Mouse (Mus musculus) intestine, postnatal 0 days (tissue): ENCODE data around the gene B230118H07Rik. TPM values are rescaled to one million over a fixed set of nuclear protein-coding genes. Genes with fewer than 3 reads are reported as not detected.

ENCODE experiments used
- ATAC-seq: fragments of 200-750 bp; cut with Nextera tagmentation; 2 replicates; pipeline ENCODE4 v1.8.0; 2017; ENCODE audit warnings: mild to moderate bottlenecking, moderate TSS enrichment, moderate library complexity
- H3K27ac ChIP-seq: fragments of 300-500 bp; sonication (generic); 2 replicates; pipeline ENCODE4 v1.5.1; 2014; ENCODE audit warnings: mild to moderate bottlenecking, low read depth, low read length, moderate library complexity
- H3K27me3 ChIP-seq: fragments of 300-500 bp; sonication (generic); replicated peaks from 2 replicates; pipeline ENCODE4 v1.6.1; 2014; ENCODE audit warnings: low read length, mixed read lengths; ENCODE audit not compliant: control insufficient read depth, insufficient read depth
- H3K36me3 ChIP-seq: fragments of 300-500 bp; sonication (generic); 2 replicates; pipeline ENCODE4 v1.6.1; 2014; ENCODE audit warnings: mild to moderate bottlenecking, moderate library complexity; ENCODE audit not compliant: control insufficient read depth, insufficient read depth
- H3K4me1 ChIP-seq: fragments of 300-500 bp; sonication (generic); replicated peaks from 2 replicates; pipeline ENCODE4 v1.6.1; 2014; ENCODE audit warnings: antibody characterized with exemption, low read length, mixed read lengths; ENCODE audit not compliant: control insufficient read depth, insufficient read depth
- H3K4me2 ChIP-seq: fragments of 300-500 bp; sonication (generic); replicated peaks from 2 replicates; pipeline ENCODE4 v1.6.1; 2014; ENCODE audit warnings: low read depth, mild to moderate bottlenecking, moderate library complexity
- H3K4me3 ChIP-seq: fragments of 300-500 bp; sonication (generic); 2 replicates; pipeline ENCODE4 v1.5.1; 2014; ENCODE audit warnings: low read depth, low read length
- H3K9ac ChIP-seq: fragments of 300-500 bp; sonication (generic); 2 replicates; pipeline ENCODE4 v1.6.1; 2014; ENCODE audit warnings: mild to moderate bottlenecking, low read depth, low read length
- H3K9me3 ChIP-seq: fragments of 300-500 bp; sonication (generic); 2 replicates; pipeline ENCODE4 v1.6.1; 2016; ENCODE audit warnings: mixed run types; ENCODE audit not compliant: control insufficient read depth
- CTCF ChIP-seq: sonication (generic); IDR thresholded peaks from 2 replicates; pipeline ENCODE4 v1.5.1; 2016; ENCODE audit warnings: low read depth, mild to moderate bottlenecking, control low read depth, antibody characterized with exemption, moderate library complexity
- WGBS: fragments of 180-500 bp; shearing (Covaris S2); extraction: QIAGEN DNeasy Blood & Tissue Kit; methylation state at CpG from one replicate; pipeline ENCODE4 v1.1.7; 2014; 5-methylcytosine and 5-hydroxymethylcytosine counted together
- polyA plus RNA-seq: library from polyadenylated mRNA; unstranded; fragments of >200 nt; fragmentation: Nextera tagmentation; extraction: Ambion mirVana; gene quantifications from 2 replicates; pipeline ENCODE4 v1.2.1, GENCODE M21; 2015

Gene B230118H07Rik
- polyA plus RNA-seq, 1 experiment from 2014 or later, result 33.6 TPM

- H3K9me3 ChIP-seq, result no peaks in the 10 kb centered on the region
- H3K4me3 ChIP-seq, result no peak overlapping the region
- no peaks in the 10 kb centered on the region for H3K36me3 ChIP-seq
- no peaks in the 10 kb centered on the region for H3K4me1 ChIP-seq
- no peak for ATAC-seq
- 60% methylated on average over 2 of the region's 2 CpGs for WGBS
- no peak overlapping the region for H3K27ac ChIP-seq
- H3K9ac ChIP-seq, result no peak overlapping the region
- TF ChIP-seq CTCF, result no peak
- no peaks in the 10 kb centered on the region for H3K27me3 ChIP-seq
- H3K4me2 ChIP-seq, result no peak overlapping the region
Measured at GRCm38 (mm10) chr2:101624011-101624410, 25.3 kb downstream of the B230118H07Rik start.

GRCm38 (mm10) chr2:101623042-101623441 is 26.3 kb downstream of the B230118H07Rik start:
- 84% methylated on average over 2 of the region's 2 CpGs for WGBS
- no peak for ATAC-seq
- no peaks in the 10 kb centered on the region for H3K9me3 ChIP-seq
- H3K36me3 ChIP-seq, result no peaks in the 10 kb centered on the region
- H3K9ac ChIP-seq, result no peak overlapping the region
- no peak for TF ChIP-seq CTCF
- no peaks in the 10 kb centered on the region for H3K27me3 ChIP-seq
- H3K4me3 ChIP-seq, result no peak overlapping the region
- no peaks in the 10 kb centered on the region for H3K4me1 ChIP-seq
- no peak overlapping the region for H3K4me2 ChIP-seq
- H3K27ac ChIP-seq, result no peak overlapping the region

- H3K27ac ChIP-seq, result no peak overlapping the region
- no peak overlapping the region for H3K4me2 ChIP-seq
- H3K9me3 ChIP-seq, result no peaks in the 10 kb centered on the region
- H3K9ac ChIP-seq, result no peak overlapping the region
- H3K4me3 ChIP-seq, result no peak overlapping the region
- H3K36me3 ChIP-seq, result no peaks in the 10 kb centered on the region
- no peak for TF ChIP-seq CTCF
- WGBS, result 74% methylated on average over 7 of the region's 7 CpGs
- no peaks in the 10 kb centered on the region for H3K27me3 ChIP-seq
- ATAC-seq, result no peak
- H3K4me1 ChIP-seq, result no peaks in the 10 kb centered on the region
Measured at GRCm38 (mm10) chr2:101621611-101622010, 27.7 kb downstream of the B230118H07Rik start.

GRCm38 (mm10) chr2:101620899-101621298 is 28.4 kb downstream of the B230118H07Rik start:
- 65% methylated on average over 3 of the region's 3 CpGs for WGBS
- Histone ChIP-seq H3K4me1 (no peaks in the 10 kb centered on the region), H3K4me3 (no peak overlapping the region), H3K9ac (no peak overlapping the region), H3K4me2 (no peak overlapping the region), H3K36me3 (no peaks in the 10 kb centered on the region), H3K9me3 (no peaks in the 10 kb centered on the region), H3K27me3 (no peaks in the 10 kb centered on the region), H3K27ac (no peak overlapping the region)
- no peak for ATAC-seq
- no peak for TF ChIP-seq CTCF

- H3K27me3 ChIP-seq, result no peaks in the 10 kb centered on the region
- H3K4me1 ChIP-seq, result no peaks in the 10 kb centered on the region
- no peaks in the 10 kb centered on the region for H3K9me3 ChIP-seq
- no peak for TF ChIP-seq CTCF
- no peak overlapping the region for H3K4me2 ChIP-seq
- no peak overlapping the region for H3K4me3 ChIP-seq
- H3K27ac ChIP-seq, result no peak overlapping the region
- no peaks in the 10 kb centered on the region for H3K36me3 ChIP-seq
- ATAC-seq, result no peak
- 83% methylated on average over 4 of the region's 4 CpGs for WGBS
- H3K9ac ChIP-seq, result no peak overlapping the region
Measured at GRCm38 (mm10) chr2:101618373-101618772, 31.0 kb downstream of the B230118H07Rik start.

GRCm38 (mm10) chr2:101615464-101616305 is 33.6 kb downstream of the B230118H07Rik start:
- ATAC-seq, result no peak
- no peaks in the 10 kb centered on the region for H3K27me3 ChIP-seq
- no peak overlapping the region for H3K27ac ChIP-seq
- H3K9ac ChIP-seq, result no peak overlapping the region
- H3K9me3 ChIP-seq, result no peaks in the 10 kb centered on the region
- WGBS, result 65% methylated on average over 10 of the region's 10 CpGs
- no peak overlapping the region for H3K4me3 ChIP-seq
- no peaks in the 10 kb centered on the region for H3K4me1 ChIP-seq
- TF ChIP-seq CTCF, result no peak
- H3K36me3 ChIP-seq, result no peaks in the 10 kb centered on the region
- H3K4me2 ChIP-seq, result no peak overlapping the region
